Mouse (Mus musculus): Measurements from ENCODE around the gene Phc1. TPM values are rescaled to one million over a fixed set of nuclear protein-coding genes. Genes with fewer than 3 reads are reported as not detected.

Phc1 gene
- total and polyA plus RNA-seq, 3 experiments = 4.6 to 35.9 TPM; not detected in 1

GRCm38 (mm10) chr6:122270152-122270551 lies 70.2 kb downstream of the Phc1 start (continued):
- peak; percentile 59 for TF ChIP-seq ETS1 (IDR thresholded peaks at IDR 0.05; ENCODE audit: low read depth, low read length)
- TF ChIP-seq RCOR1 (IDR thresholded peaks at IDR 0.05; ENCODE audit: low read depth, low read length) = 0 out of 2 replicates have a peak, but pooled peaks have one; percentile 31
- TF ChIP-seq KAT2A (conservative IDR thresholded peaks at IDR 0.05; ENCODE audit: low read depth, low read length) = no peak
- no peak for TF ChIP-seq NELFE (IDR thresholded peaks at IDR 0.05; ENCODE audit: low read depth, low read length)

DNA sequence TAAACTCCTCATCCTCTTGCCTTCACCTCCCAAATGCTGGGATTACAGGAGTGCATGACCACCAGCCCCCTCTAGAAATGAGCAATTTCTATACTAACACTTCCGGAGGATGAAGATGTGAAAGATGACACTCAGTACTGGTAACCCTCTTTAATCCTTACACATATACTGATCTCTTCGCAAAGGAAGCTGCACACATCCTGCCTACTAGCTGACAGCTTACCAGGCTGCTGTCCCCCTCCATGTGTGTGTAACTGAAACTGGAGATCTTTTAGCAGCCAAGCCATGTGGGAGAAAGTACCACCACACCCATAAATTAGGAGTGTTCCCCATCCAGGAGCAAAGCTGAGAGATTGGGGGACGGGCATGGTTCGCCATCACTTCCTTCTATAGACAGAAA lies 71.2 kb downstream of the Phc1 start:
- H3K79me2 ChIP-seq (ENCODE audit: control insufficient read depth, insufficient read depth, low read length, poor library complexity) = no peaks in the 10 kb centered on the region
- no peaks in the 10 kb centered on the region for H3K9me3 ChIP-seq (replicated peaks; ENCODE audit: insufficient read depth, low read length)
- H3K4me1 ChIP-seq (ENCODE audit: control insufficient read depth in 1 of 2, insufficient read depth in 2 of 2, low read length in 2 of 2) = peaks cover 10 to 12% of the 10 kb centered on the region in 2 experiments
- H3K27me3 ChIP-seq (ENCODE audit: control insufficient read depth in 1 of 2, insufficient read depth in 2 of 2, low read length in 2 of 2) = no peaks in the 10 kb centered on the region
- peaks cover 0 to 19% of the 10 kb centered on the region in 2 experiments; a peak in 2 of 4 replicates for H3K36me3 ChIP-seq (ENCODE audit: control insufficient read depth in 1 of 2, insufficient read depth in 2 of 2, low read length in 2 of 2)
- H3K4me3 ChIP-seq (ENCODE audit: control insufficient read depth in 1 of 2, insufficient read depth in 1 of 2, low read depth in 2 of 2, low read length in 2 of 2) = no peak overlapping the region
- no peak overlapping the region for H3K9ac ChIP-seq (ENCODE audit: control insufficient read depth, low read depth, low read length, poor library complexity, severe bottlenecking)
- no peak overlapping the region for H3K27ac ChIP-seq (ENCODE audit: control insufficient read depth, low read depth, low read length)
- no peak for DNase-seq (ENCODE audit: low read depth, low spot score)
- no peak for TF ChIP-seq ZMIZ1 (IDR thresholded peaks at IDR 0.05; ENCODE audit: low read depth, low read length)
- no peak for TF ChIP-seq ELF1 (IDR thresholded peaks at IDR 0.05; ENCODE audit: low read depth, low read length)
- TF ChIP-seq HCFC1 (IDR thresholded peaks at IDR 0.05; ENCODE audit: low read depth, low read length) = no peak
- TF ChIP-seq ZNF384 (IDR thresholded peaks at IDR 0.05; ENCODE audit: low read depth, low read length) = no peak

GRCm38 (mm10) chr6:122268561-122268960 lies 71.8 kb downstream of the Phc1 start:
- H3K4me1 ChIP-seq (ENCODE audit: control insufficient read depth in 1 of 2, insufficient read depth in 2 of 2, low read length in 2 of 2) = peaks cover 10 to 11% of the 10 kb centered on the region in 2 experiments
- TF ChIP-seq TAL1 (IDR thresholded peaks at IDR 0.05; ENCODE audit: low read length) (no peak), BHLHE40 (IDR thresholded peaks at IDR 0.05; ENCODE audit: borderline replicate concordance, low read depth, low read length) (no peak), MXI1 (IDR thresholded peaks at IDR 0.05; ENCODE audit: low read depth, low read length) (no peak), HCFC1 (IDR thresholded peaks at IDR 0.05; ENCODE audit: low read depth, low read length) (no peak), USF1 (IDR thresholded peaks at IDR 0.05; ENCODE audit: low read depth, low read length) (no peak), MAX (IDR thresholded peaks at IDR 0.05; ENCODE audit: low read length) (no peak), JUND (IDR thresholded peaks at IDR 0.05; ENCODE audit: low read depth, low read length) (no peak), POLR2AphosphoS2 (IDR thresholded peaks at IDR 0.05; ENCODE audit: low read length) (no peak), CHD2 (IDR thresholded peaks at IDR 0.05; ENCODE audit: low read length) (no peak)
- no peaks in the 10 kb centered on the region for H3K9me3 ChIP-seq (replicated peaks; ENCODE audit: insufficient read depth, low read length)
- no peak overlapping the region for H3K9ac ChIP-seq (ENCODE audit: control insufficient read depth, low read depth, low read length, poor library complexity, severe bottlenecking)
- no peaks in the 10 kb centered on the region for H3K27me3 ChIP-seq (ENCODE audit: control insufficient read depth in 1 of 2, insufficient read depth in 2 of 2, low read length in 2 of 2)
- H3K4me3 ChIP-seq (ENCODE audit: control insufficient read depth in 1 of 2, insufficient read depth in 1 of 2, low read depth in 2 of 2, low read length in 2 of 2) = no peak overlapping the region
- DNase-seq (ENCODE audit: low read depth, low spot score) = no peak
- no peak overlapping the region for H3K27ac ChIP-seq (ENCODE audit: control insufficient read depth, low read depth, low read length)
- peaks cover 0 to 17% of the 10 kb centered on the region in 2 experiments; a peak in 2 of 4 replicates for H3K36me3 ChIP-seq (ENCODE audit: control insufficient read depth in 1 of 2, insufficient read depth in 2 of 2, low read length in 2 of 2)
- no peaks in the 10 kb centered on the region for H3K79me2 ChIP-seq (ENCODE audit: control insufficient read depth, insufficient read depth, low read length, poor library complexity)

Other genes starting within 250 kb of the Phc1 start
- gene Klrg1, start 57.7 kb downstream of the Phc1 start, total RNA-seq (2012; rRNA removed) = 0.88 and 1.0 TPM in 2 replicates
- gene Klrg1, start 57.7 kb downstream of the Phc1 start, polyA plus RNA-seq (2012; ENCODE audit: insufficient read depth in 1 of 2, insufficient read length in 2 of 2, low read depth in 1 of 2, low replicate concordance in 2 of 2, missing spikeins in 1 of 2) = under 1 TPM in 1 of 2 experiments, not detected in 1; 0.28 TPM
- 158 and 186 TPM in 2 replicates for gene M6pr, start 31.8 kb downstream of the Phc1 start, total RNA-seq (2012; rRNA removed)
- 100 to 1,000 TPM in 1 of 2 experiments, not detected in 1; 183 TPM for gene M6pr, start 31.8 kb downstream of the Phc1 start, polyA plus RNA-seq (2012; ENCODE audit: insufficient read depth in 1 of 2, insufficient read length in 2 of 2, low read depth in 1 of 2, low replicate concordance in 2 of 2, missing spikeins in 1 of 2)
- gene Rimklb, start 158.2 kb upstream of the Phc1 start, total RNA-seq (2012; rRNA removed) = 0.08 and 0.10 TPM in 2 replicates
- under 1 TPM in 1 of 2 experiments, not detected in 1; 0.04 TPM for gene Rimklb, start 158.2 kb upstream of the Phc1 start, polyA plus RNA-seq (2012; ENCODE audit: insufficient read depth in 1 of 2, insufficient read length in 2 of 2, low read depth in 1 of 2, low replicate concordance in 2 of 2, missing spikeins in 1 of 2)
- gene Mfap5, start 165.3 kb upstream of the Phc1 start, total RNA-seq (2012; rRNA removed) = 0.13 TPM in 1 of 2 replicates, not detected in the other
- gene Mfap5, start 165.3 kb upstream of the Phc1 start, polyA plus RNA-seq (2012; ENCODE audit: insufficient read depth in 1 of 2, insufficient read length in 2 of 2, low read depth in 1 of 2, low replicate concordance in 2 of 2, missing spikeins in 1 of 2) = not detected
- gene Aicda, start 213.2 kb upstream of the Phc1 start, total RNA-seq (2012; rRNA removed) = 0.13 TPM in 1 of 2 replicates, not detected in the other
- gene Aicda, start 213.2 kb upstream of the Phc1 start, polyA plus RNA-seq (2012; ENCODE audit: insufficient read depth in 1 of 2, insufficient read length in 2 of 2, low read depth in 1 of 2, low replicate concordance in 2 of 2, missing spikeins in 1 of 2) = under 1 TPM in 1 of 2 experiments, not detected in 1; 0.03 TPM